1 mouse cellular context compared by ENCODE assay signal in the genomic region with DNA sequence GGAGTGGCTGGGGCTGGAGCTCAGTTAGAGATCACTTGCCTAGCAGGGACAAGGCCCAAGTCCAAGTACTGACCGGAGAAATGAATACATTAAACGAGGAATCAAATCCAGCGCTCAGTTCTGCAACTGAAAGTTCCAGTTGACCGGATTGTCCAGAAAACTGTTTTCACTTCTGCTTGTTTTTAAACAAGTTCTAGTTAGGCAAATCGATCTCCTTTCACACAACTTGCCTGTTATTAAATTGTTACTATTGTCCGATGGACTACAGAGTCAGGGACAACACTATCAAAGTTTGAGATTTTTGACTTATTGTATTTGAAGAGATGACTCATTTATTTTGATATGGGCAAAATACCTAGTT.
TF ChIP-seq lines count a peak whose summit lies in the region.

No protein-coding gene starts in this region.

TF ChIP-seq in CH12.LX, 34 proteins besides CTCF, POLR2A, EP300 and RAD21:
- TF ChIP-seq IRF4 (IDR thresholded peaks at IDR 0.05; ENCODE audit: low read depth, low read length) (peak; percentile 50; the same call in 1 of the 2 replicates), ZMIZ1 (IDR thresholded peaks at IDR 0.05; ENCODE audit: low read depth, low read length) (no peak), KAT2A (IDR thresholded peaks at IDR 0.05; ENCODE audit: insufficient replicate concordance, low read length) (no peak)
